Mouse (Mus musculus) right cerebral cortex, postnatal 10 days (tissue): ENCODE measurements around the gene Nr6a1.

Experiments used
- DNase-seq, 2 experiments: peaks; one replicate each; pipeline ENCODE4 v3.0.0; 2021; ENCODE audit warnings: low spot score in 2 of 2

The Nr6a1 gene

DNA sequence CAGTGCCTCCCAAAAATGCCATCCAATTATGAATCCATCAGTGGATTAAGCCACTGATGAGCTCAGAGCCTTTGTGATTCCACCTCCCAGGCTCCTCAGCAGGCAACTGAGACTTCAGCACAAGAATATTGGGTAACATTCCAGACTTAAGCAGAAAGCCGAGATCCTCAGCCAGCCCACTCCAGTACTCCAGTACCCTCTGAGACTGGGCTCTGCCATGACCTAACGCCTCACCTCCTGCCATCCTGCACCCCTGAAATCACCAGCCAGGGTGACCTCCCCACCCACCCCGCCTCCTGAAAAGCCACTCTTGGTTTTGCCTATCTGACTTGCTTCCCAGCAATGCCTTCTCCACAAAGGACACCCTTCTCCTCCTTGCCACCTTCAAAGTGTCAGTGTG lies 9.9 kb upstream of the Nr6a1 start:
- DNase-seq: peak in 1 of 2 experiments; percentile 16

DNA sequence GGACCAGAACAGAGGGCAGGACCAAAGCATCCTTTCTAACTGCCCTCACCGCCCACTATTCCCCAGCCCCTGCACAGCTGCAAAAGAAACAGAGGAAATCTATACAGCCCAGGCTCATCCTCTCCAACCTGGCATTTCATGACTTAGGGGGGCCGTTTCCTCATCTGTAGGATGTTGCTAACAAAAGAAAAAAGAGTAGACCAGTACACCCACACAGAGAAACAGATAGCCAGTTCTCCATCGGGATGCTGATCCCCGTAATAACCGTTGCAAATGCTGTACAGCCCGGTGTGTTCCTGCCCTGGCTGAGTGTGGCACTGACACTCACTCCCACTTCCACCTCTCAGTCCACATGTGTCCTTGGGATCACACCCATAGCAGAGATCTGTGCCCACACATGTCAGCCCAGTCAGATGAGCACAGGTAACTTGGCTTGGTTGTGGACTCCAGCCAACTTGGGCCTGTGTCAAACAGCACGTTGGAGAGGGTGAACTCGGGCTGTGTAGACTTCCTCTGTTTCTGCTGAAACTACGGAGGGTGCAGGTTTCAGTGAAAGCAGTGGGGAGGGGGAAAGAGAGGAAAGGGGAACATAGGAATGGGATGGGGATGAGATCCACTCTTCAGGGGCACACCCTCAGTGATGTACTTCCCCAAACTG lies 9.4 kb upstream of the Nr6a1 start:
- DNase-seq: no peak

DNA sequence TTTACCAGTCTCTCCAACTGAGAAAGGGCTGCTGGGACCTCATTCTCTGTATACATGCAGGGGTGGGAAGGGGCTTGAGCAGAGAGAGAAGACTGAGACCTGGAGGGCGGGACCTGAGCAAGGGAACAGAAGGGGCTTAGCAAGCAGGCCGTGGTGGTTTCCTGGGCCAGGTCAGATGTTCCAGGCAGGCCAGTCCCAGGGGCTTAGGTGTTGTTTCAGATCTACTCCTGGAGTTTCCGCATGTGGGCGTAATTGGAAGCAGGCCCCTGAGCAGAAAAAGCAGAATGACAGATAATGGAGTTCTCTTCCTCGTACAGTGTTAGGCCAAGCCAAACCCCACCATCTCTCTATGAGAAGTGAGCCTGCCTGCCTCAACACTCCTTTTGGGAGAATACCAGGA lies 7.4 kb upstream of the Nr6a1 start:
- DNase-seq: no peak

DNA sequence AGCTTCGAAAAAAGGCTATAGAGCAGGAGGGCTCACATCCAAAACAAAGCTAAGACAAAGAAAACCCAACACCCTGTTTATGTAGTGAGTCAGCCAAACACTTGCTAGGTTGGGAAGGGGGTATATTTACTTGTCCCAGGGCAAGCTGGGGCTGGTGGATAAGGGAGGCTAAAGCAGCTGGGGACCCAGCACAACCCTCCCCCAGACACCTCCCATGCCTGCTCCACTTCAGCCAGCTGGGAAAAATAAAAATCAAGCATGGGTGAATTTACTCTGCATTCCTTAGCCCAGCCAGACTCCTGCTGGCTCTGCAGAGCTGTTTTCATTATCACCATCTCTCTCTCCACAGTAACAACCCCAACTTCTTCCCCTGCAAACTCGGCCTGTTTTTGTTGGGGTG lies 6.4 kb upstream of the Nr6a1 start:
- DNase-seq: peak in 1 of 2 experiments; percentile 28

DNA sequence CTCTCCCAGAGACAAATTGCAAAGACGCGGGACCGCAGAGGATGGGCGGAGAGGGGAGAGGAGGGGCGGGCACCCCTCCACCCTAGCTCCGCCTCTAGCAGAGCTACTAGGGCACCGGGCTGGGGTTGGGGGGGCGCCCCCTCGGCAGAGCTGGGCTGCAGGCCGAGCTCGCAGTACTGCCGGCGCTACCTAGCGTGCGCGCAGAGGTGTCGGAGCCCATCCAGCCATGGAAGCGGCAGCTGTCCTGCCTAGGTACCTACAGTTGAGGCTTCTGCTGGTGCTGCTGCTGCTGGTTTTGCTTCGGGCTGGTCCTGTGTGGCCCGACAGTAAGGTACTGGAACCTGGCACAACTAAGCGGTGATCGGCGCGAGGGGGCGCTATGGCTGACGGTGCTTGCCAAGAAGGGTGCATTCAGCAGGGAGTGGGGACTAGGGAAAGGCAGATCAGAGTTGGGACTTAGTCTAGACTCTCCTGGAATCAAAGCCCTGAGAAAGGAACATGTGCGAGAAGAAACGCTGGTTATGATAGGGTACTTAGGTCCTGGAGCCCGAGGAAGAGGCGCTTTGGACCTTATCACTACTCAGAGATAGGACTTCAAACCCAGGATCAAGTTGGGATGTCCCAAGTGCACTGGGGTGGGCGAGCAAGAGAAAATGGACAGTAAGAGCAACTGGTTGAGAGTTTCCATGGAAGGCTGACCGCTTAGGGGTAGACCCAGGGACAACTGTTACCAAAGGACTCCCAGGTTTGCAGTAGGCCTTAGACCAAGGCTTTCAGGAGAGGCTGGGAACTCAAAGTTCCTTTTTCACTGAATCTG lies 4.6 kb upstream of the Nr6a1 start, which contains the start of gene Olfml2a:
TSS of gene Olfml2a (plus strand) at position 128 of the 817 bp plus-strand sequence.
- peak; percentile 59 to 66 for DNase-seq

DNA sequence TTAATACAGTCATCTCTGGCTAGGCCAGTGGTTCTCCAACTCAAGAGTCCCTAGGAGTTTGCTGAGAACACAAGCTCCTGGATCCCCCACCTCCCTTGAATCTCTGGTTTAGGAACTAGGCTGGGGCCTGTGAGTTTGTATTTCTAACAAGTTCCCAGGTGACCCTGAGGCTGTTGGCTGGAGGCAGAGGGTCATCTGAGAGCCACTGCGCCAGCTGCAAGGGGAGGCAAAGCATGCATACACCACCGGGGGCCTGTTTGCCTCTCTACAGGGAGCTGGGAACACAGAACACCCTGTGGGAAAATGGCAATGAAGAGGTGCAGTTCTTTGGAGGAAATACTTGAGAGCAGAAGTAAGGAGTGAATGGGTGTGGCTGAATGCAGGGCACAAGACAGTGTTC lies 2.8 kb upstream of the Nr6a1 start:
- no peak for DNase-seq

DNA sequence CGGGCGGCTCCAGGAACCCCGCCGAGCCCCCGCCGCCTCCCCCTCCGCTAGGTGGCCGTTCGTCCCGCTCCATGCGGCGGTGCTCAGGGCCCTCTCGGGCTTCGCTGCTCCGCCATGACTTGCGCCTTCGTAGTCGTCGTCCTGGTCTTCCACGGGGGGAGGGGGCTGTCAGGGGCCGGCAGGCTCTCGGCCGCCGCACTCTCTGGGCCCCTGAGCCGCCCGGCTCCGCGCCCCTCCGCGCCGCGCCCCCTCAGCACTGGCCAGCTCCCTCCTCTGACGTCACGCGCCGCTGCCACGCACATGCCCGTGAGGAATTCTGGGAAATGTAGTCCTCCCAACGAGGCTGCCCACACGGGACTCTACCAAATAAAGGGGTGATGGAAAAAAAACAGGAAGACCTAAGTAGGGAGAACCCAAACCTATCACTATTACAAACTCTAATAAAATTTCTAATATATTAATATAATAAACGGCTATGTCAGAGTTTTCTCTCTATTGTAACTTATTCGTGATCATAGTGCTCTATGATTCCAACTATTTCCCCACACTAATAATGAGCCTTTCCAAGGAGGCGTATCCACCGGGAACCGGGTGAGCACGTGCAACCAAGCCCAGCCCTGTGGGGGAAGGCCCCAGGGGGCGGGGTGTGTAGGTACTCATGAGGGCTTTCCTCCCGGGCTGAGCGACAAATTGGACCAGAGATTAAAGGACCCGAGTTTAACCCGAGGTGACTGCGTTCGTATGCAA lies 1.2 kb downstream of the Nr6a1 start:
- DNase-seq: peak; percentile 97

DNA sequence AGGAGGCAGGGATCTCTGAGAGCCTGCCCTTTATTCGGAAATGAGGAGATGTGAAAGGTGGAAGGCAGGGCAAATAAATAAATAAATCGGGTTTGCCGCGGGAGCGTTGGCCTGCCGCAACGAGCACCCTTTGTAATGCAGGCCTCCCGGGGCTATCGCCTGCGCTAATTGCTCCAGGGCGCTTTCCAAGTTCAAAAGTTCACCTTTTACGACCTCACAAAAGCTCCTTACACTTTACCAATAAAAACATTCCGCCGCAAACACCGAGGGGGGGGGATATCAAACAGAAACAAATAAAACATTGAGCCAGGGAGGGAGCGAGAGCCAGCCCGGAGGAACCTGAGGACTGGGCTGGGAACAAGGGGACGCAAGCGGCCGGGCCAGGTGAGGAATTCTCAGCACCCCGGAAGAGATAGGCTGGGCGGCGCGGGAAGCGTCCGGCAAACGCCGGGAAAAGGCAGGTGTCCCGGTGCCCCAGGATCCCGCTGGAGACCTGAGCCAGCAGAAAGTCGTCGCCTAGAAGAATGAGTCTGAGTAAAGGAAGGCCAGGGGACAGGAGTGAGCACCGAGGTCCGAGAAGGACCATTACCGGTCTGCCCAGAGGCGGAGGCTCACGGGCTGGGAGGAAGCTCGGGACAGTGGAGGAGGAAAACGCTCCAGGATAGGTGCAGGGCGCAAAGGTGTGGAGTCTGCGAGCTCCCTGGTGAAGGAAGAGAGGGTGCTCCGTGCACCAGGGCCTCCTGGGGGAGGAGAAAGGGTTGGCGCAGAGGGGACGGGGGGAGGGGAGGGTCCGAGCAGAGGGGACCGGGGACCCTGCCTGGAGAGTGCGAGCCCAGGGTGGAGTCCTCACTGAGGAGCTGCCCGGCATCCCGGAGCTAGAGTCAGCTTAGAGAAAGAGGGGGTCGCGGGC lies 2.1 kb downstream of the Nr6a1 start:
- peak; percentile 38 to 47 for DNase-seq

DNA sequence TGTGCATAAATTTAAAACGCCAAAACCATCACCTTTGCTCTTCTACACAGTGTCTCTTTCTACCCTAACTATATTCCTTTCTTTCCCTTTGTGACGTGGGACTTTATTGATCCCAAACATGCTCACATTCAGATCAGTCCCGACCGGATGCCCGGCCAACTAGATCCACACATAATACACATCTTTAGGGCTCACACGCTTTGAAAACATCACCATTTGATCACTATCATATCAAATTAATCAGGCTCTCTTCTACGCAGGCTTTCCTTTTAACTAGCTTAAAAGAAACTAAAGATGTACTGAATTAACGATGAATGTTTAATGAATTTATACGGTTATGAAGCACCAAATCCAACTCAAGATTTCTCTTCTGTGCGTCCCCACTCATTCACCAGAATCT lies 2.9 kb downstream of the Nr6a1 start:
- DNase-seq: no peak

DNA sequence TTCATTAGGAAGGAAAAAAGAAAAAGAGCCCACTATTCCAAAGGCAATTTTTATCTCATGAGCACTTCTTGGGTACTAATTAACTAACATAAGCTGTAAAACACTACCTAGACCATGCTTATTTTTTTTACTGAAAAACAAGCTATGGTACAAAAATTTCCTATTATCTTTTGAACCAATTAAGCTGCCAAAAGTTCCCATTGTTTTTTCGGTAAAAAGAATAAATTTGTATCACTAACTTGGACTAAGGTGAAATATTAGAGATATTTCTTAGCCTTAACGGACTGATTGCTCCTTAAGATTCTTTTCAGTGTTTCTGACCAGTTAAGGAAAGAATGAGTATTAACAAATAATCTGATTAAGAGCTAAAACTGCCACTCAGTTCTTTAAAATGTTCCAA lies 3.6 kb downstream of the Nr6a1 start:
- DNase-seq: no peak

DNA sequence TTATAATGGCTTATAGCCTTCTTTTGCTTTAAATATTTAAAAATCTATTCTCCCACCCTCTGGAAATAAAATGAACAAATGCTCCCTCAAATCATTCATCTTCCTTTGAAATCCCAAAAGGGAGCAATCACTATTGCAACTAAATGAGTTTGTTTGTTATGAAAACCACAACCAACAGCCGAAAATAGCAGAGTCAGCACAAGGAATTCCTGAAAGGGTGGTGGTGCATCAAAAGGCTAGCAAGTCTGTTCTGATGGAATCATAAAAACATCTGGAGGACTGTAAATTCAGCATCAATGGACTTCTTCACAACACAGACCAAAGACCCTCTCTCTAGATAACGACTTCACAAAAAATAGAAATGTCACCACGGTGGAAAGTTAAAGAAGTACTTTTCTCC lies 4.0 kb downstream of the Nr6a1 start:
- no peak for DNase-seq

DNA sequence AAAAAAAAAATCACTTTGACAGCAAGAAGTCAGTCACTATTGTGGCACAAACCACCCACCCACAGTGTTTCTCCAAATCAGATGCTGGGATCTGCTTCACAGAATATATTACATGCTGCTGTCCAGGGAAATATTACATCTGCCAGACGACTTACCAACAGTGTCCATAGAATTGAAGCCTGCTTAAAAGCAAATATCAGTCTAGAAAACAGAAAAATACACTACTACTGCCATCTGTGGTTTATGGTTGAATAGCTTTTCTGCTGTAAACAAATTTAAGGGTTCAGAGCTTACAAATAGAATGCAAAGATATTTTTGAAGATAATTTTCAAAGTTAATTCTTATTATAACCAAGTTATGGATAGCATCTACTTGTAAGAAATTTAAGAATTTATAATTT lies 6.1 kb downstream of the Nr6a1 start:
- DNase-seq: no peak

DNA sequence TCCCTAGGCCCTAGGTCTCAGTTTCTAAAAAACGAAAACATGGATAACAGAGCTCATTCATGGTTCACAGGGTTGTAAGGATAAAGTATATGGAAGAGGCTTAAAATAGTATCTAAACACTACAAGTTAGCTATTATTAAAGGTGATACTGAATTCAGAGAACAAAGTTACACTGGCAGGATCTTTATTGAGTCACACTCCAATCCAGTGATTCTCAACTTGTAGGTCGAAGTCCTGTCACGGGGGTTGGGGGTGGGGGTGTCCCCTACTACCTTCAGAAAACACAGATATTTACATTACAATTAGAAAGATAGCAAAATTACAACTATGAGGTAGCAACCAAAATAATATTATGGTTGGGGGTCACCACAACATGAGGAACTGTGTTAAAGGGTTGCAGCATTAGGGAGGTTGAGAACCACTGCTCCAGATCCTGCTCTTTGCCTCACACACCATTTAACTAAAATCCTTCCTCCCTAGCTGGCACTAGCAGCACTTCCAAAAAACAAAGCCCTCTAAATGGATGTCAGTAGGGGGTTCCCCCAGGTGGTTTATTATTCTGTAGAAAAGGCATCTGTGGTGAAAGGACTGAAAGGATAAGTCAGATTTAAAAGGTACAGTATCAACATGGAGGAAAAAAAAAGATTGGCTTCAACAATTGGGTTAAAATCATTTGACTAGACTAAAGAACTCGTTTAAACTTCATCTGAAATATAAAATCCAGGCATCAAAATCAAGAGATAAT lies 10.4 kb downstream of the Nr6a1 start:
- DNase-seq: no peak

DNA sequence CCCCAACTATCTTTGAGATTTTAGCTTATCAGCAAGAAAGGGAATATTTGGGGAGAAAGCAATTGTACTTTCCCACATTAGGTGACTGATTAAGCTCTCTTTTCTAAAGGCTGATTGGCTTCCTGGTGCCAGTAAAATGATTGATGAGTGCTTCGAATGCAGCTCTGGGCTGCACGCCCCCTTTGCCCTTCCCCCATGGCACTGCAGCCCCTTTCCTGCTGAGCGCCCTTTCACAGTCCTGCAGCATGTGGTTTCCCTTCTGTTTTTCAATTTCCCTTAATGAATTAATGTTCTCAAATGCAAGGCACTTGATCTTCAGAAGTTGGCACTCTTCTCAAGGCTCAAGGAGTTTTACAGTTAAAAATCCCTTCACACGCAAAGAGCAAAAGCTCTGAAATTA lies 12.5 kb downstream of the Nr6a1 start:
- DNase-seq: no peak

DNA sequence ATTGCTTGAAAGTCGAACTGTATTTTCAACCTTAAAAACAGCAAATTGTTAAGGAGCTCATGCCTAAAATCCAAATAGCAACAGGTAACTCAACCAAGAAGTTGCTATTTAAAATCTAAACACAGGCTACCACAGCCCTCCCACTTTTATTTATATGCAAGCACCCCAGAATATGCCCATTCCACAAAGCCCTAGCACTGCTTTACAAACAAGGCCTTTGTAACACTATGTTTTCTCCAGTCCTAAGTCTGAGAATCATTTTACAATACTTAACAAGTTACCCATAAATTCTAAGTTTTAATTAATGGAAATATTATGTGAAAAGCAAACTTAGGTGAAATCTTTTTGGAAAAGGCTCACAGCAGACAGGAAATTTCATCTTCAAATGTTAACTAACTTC lies 13.0 kb downstream of the Nr6a1 start:
- DNase-seq: no peak

DNA sequence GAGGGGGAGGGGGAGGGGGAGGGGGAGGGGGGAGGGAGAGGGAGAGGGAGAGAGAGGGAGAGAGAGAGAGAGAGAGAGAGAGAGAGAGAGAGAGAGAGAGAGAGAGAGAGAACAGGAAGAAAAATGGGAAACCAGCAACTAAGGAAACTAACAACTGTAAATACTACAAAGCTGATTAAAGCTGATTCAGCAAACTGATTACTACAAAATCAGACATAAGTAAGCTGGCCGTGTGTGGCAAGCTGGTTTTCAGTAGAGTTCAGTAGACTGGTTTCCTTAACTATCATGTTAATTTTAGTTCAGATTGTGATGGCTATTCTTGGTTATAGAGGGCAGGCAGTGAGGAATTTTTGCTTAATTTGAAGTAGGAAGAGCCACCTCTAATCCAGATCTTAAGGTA lies 18.9 kb downstream of the Nr6a1 start:
- DNase-seq: no peak

DNA sequence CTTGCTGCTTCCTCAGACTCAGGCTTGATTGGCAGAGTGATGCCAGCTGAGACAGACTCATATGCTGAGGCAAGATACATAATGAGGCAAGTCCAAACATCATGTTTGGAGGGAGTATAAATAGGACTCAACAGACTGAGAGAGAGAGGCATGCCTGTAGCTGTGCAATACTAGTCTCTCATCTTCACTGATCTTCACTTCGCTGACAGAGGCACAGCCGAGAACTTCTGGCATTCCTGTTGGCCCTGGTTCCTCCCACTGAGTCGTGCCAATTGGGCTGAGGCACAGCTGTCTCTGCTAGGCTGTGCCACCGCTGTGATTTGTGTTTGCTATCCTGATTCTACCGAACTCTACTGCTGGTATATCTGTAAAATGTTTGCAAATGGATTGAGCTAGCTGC lies 21.4 kb downstream of the Nr6a1 start:
- DNase-seq: peak; percentile 40 to 47

DNA sequence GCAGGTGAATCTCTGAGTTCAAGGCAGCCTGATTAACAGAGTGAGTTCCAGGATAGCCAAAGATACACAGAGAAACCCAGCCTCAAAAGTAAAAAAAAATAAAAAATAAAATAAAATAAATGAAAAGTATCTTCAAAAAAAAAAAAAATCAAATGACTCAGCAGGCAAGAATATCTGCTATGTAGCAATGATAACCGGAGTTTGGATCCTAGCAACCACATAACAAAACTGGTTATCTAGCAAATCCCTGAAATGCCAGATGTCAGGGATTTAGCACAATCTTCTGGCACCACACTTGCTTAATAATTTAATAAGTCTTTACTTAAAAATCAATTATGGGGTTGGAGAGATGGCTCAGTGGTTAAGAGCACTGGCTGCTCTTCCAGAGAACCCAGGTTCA lies 23.2 kb downstream of the Nr6a1 start:
- DNase-seq: no peak

DNA sequence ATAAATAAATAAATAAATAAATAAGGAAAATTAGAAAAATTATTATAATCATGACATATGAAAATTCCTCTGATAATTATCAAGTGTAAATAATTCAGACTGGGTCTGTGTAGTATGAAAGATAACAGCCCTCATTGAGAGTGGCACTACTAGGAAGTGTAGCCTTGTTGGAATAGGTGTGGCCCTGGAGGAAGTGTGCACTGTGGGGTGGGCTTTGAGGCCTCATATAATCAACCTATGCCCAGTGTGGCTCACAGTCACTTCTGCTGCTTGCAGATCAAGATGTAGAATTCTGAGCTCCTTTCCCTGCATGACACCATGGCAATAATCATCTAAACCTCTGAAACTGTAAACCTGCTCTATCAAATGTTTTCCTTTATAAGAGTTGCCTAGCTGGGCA lies 24.6 kb downstream of the Nr6a1 start:
- no peak for DNase-seq

DNA sequence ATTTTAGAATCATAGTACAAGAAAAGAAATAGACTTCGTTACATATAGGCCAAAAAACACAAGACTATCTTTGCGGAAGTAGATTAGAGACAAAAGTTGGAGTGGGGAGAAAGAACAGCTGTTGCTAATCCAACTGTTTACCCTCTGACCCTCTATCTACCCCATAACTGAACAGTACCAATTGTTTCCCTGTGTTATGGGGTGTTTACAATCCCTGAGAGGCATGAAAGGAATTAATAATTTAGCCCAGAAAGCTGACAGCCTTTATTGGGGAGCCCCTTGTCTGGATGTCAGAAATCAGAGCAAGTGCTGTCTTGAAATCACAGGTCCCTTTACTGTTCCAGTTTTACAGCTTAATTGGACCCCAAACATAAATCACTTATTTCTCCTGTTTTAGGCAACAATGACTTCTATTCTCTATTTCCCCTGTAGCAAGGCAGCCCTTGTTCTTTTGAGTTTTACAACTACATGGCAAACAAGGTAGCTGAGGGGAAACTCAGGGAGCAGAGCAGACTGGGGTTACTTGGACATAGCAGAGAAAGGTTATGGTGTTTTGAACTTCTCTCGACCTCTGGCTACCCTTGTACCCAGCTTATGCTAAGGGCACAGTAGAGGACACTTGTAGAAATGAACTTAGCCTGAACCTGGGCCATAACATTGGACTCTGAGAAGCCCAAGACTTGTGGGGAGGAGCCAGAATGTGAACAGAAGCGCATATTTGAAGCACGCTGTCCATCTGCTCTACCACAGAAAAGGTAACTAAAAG lies 46.4 kb downstream of the Nr6a1 start:
- DNase-seq: no peak
